Mouse (Mus musculus) layer of hippocampus, adult 11-12 months (tissue): ENCODE measurements around the gene Setd4.

Experiments
- DNase-seq: peaks from one replicate; pipeline ENCODE4 v3.0.0; 2022; ENCODE audit warnings: low spot score

The Setd4 gene

DNA sequence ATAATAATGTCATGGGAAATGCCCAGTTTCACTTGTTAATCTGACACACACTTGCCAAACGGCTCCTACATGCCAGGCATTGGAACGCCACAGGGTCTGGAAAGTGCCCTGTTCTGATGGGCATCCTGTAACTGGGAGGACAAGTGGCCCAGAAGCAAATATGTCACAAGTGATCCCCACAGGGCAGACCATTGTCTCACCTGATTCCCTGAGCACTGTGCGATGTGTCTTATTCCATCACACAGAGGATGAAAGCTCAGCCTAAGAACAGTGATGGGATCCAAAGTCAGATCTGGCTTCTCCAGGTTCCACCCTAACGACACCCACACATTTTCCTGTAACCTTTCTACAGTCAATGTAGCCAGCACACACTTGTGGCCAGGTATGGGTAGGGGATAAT is 58.9 kb downstream of the Setd4 start:
- no peak for DNase-seq

DNA sequence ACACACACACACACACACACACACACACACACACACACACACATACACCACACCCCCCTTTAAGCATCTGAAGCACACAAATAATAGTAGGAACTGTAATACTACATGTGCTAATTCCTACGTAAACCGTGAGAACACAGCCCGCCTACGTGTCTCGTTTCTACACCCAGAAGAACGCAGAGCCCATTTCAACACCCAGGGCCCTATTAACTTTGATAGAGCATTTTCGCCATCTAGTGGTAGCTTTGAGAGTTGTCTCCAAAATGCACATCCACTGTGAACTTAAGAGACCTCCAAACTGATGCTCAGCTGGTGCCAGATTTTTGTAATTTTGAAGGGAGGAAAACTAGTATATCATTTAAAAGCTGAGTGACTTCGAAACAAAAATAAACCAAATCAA is 60.2 kb downstream of the Setd4 start:
- peak; percentile 83 for DNase-seq

DNA sequence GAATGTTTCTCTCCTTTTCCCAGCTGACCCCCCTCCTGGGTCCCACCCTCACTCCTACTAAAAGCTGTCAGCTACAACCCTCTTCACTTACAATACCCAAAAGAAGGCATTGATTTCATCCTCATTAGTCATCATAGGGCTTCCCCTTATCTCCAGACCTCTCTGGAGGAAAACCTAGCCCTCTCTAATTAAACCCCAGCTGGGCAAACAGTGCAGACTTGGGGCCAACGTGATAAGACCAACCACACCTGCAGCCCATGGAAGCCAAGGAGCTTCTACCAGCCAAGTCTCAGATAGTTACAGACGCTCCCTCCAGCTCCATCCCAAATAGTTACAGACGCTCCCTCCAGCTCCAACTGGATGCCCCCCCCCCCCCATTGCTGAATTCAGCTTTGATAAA is 64.0 kb downstream of the Setd4 start:
- no peak for DNase-seq

DNA sequence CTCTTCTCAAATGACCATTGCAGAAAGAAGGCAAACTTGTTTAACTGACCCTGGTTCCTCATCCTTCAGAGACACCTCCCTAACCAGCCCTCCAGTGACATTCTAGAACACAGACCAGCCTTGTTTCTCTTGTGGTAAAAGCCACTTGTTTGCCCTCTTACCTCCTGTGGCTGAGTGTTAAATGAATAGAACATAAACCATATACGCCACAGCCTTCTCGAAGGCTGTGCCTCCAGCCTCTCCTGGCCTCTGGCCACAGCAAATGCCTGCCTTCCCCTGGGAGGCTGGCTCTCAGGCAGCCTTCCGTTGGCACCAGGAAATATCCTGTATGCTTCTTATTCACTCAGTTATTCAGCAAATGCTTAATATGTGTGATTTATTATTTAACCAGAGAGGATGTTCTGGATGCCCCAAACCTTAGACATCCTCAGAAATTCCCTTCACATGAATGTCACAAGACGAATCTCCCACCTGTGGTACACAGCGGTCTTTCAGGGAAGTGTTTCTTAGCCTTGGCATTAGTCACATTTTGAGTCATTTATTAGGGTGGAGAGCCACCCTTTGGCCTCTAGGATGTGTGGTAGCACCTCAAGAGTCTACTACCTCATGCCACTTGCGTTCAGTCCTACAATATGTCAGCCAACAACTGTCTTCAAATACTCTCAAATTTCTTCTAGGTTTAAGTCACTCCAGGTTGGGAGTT is 68.6 kb downstream of the Setd4 start:
- DNase-seq = no peak
